Mouse (Mus musculus): ENCODE results near the gene Ugt1a8. TPM values are rescaled to one million over a fixed set of nuclear protein-coding genes. Genes with fewer than 3 reads are reported as not detected.
A peak's percentile ranks its signal among the peaks of the same experiment; 100 is the strongest.
"Not testable (repeated sequence)": the region's sequence is repeated elsewhere in the genome, so short reads cannot be mapped to it uniquely, and the experiment has no call there.

The Ugt1a8 gene
- polyA plus RNA-seq, 1 experiment from 2014 or later, result not detected

DNA sequence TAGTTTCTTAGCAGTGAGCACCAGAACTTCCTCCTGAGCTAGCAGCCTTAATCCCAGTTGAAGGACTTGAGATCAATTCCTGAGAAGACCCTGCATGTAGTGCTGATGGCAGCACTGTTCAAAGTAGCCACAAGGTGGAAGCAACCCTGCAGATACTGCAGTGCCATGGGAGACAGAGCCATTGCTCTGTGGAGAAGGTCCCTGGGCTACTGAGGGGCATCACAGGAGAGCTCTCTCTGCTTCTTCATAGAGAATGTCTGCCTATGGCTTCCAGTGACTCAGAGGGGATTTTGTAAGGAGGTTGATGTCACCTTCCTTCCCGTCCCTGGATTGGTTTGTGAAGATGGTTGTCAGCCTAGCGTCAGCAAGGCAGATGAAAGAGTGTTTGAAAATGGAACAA is 62.5 kb downstream of the Ugt1a8 start:
- H3K9me3 ChIP-seq; H3K27me3 ChIP-seq (replicated peaks; ENCODE audit: low read depth, poor library complexity, severe bottlenecking); H3K4me3 ChIP-seq; H3K36me3 ChIP-seq (replicated peaks); H3K4me1 ChIP-seq; H3K27ac ChIP-seq (replicated peaks): not testable (repeated sequence)
- WGBS, result 75% methylated on average over 2 of the region's 2 CpGs
- DNase-seq (ENCODE audit: low spot score), result peak; percentile 11

GRCm38 (mm10) chr1:88158430-88158829 is 70.8 kb downstream of the Ugt1a8 start:
- no peak overlapping the region for H3K27ac ChIP-seq (replicated peaks)
- no peaks in the 10 kb centered on the region for H3K27me3 ChIP-seq (replicated peaks; ENCODE audit: low read depth, poor library complexity, severe bottlenecking)
- no peak for DNase-seq (ENCODE audit: low spot score)
- WGBS, result 88% methylated on average over 2 of the region's 2 CpGs
- no peaks in the 10 kb centered on the region for H3K36me3 ChIP-seq (replicated peaks)
- H3K4me3 ChIP-seq, result no peak overlapping the region
- no peaks in the 10 kb centered on the region for H3K9me3 ChIP-seq
- no peaks in the 10 kb centered on the region for H3K4me1 ChIP-seq

DNA sequence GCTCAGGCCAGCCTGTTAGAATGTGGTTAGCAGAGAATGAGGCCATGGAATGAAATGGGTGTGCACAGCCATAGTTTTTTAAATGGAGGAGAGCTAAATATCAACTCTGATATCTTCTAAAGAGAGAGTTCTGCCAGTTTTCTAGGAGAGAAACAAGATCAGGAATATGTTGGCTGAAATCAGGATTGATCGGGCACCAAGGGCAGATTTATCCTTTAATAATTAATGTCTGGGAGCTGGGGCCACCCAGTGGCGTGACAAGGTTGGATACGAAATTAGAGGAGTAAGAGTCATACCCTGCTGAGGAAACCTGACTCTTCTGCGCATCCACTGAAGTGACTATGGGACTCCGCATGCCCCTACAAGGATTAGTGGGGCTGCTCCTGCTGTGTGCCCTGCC is 78.1 kb downstream of the Ugt1a8 start, which contains the start of gene Ugt1a5:
Gene Ugt1a5, plus strand, starts transcription at position 302 of the 400 bp plus-strand sequence.
- Histone ChIP-seq H3K27me3 (replicated peaks; ENCODE audit: low read depth, poor library complexity, severe bottlenecking) (no peaks in the 10 kb centered on the region), H3K36me3 (replicated peaks) (no peaks in the 10 kb centered on the region), H3K4me1 (no peaks in the 10 kb centered on the region), H3K4me3 (no peak within 1 kb of the TSS), H3K9me3 (no peaks in the 10 kb centered on the region), H3K27ac (replicated peaks) (no peak within 1 kb of the TSS)
- 79% methylated on average over 5 of the region's 5 CpGs for WGBS
- no peak for DNase-seq (ENCODE audit: low spot score)

DNA sequence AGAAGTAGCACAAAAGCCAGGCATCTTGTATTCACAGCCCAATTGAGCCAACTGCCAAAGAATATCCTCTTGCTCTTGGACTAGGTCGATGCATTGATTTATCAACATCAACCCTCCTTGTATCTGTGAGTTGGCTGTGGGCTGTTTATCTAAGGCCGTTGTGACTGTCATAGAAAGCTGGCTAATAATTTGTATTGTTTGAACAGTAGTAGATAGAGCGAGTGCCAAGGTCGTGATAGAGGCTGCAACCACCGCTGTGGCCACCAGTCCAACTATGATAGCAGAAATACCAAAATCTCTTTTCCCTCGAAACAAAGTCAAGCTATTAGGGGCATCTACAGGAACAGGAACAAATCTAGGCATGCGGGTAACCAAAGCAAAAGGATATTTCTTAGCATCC is 84.6 kb downstream of the Ugt1a8 start:
- not testable (repeated sequence) for H3K4me3 ChIP-seq; DNase-seq (ENCODE audit: low spot score); H3K4me1 ChIP-seq; H3K27ac ChIP-seq (replicated peaks); H3K36me3 ChIP-seq (replicated peaks); H3K27me3 ChIP-seq (replicated peaks; ENCODE audit: low read depth, poor library complexity, severe bottlenecking)
- peaks cover 18% of the 10 kb centered on the region for H3K9me3 ChIP-seq
- WGBS, result 84% methylated on average over 7 of the region's 7 CpGs

DNA sequence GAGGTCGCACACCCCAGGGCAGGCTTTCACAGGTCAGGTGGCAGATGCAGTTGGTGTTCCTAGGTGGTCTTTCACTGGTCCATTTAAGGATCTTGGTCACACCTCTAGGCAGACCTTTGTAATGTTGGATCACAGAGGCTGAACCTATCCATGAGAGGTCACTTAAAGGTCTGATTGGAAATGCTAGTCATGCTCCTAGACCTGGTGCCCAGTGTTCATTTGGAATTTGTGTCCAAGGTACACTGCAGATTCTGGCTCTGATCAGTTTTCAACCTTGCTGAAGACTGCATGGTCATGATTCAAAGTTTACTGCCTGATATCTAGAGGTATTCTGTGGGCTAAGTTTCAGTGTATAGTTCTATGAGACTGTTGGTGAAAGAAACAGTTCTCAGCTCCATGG is 92.0 kb downstream of the Ugt1a8 start:
- 88% methylated on average over 1 of the region's 1 CpGs for WGBS
- Histone ChIP-seq H3K4me3 (no peak overlapping the region), H3K36me3 (replicated peaks) (no peaks in the 10 kb centered on the region), H3K9me3 (peaks cover 24% of the 10 kb centered on the region), H3K4me1 (no peaks in the 10 kb centered on the region), H3K27ac (replicated peaks) (no peak overlapping the region), H3K27me3 (replicated peaks; ENCODE audit: low read depth, poor library complexity, severe bottlenecking) (no peaks in the 10 kb centered on the region)
- DNase-seq (ENCODE audit: low spot score), result no peak

GRCm38 (mm10) chr1:88186325-88186935 is 98.8 kb downstream of the Ugt1a8 start:
- no peaks in the 10 kb centered on the region for H3K9me3 ChIP-seq
- no peak overlapping the region for H3K4me3 ChIP-seq
- 86% methylated on average over 5 of the region's 5 CpGs for WGBS
- no peak overlapping the region for H3K27ac ChIP-seq (replicated peaks)
- no peaks in the 10 kb centered on the region for H3K4me1 ChIP-seq
- no peaks in the 10 kb centered on the region for H3K36me3 ChIP-seq (replicated peaks)
- H3K27me3 ChIP-seq (replicated peaks; ENCODE audit: low read depth, poor library complexity, severe bottlenecking), result no peaks in the 10 kb centered on the region
- DNase-seq (ENCODE audit: low spot score), result no peak

GRCm38 (mm10) chr1:88192136-88192535 is 104.5 kb downstream of the Ugt1a8 start:
- no peaks in the 10 kb centered on the region for H3K9me3 ChIP-seq
- no peak overlapping the region for H3K4me3 ChIP-seq
- H3K27me3 ChIP-seq (replicated peaks; ENCODE audit: low read depth, poor library complexity, severe bottlenecking), result no peaks in the 10 kb centered on the region
- WGBS, result 69% methylated on average over 3 of the region's 3 CpGs
- no peaks in the 10 kb centered on the region for H3K4me1 ChIP-seq
- H3K27ac ChIP-seq (replicated peaks), result no peak overlapping the region
- no peaks in the 10 kb centered on the region for H3K36me3 ChIP-seq (replicated peaks)
- no peak for DNase-seq (ENCODE audit: low spot score)

GRCm38 (mm10) chr1:88195687-88196086 is 108.1 kb downstream of the Ugt1a8 start:
- Histone ChIP-seq H3K4me3 (no peak overlapping the region), H3K36me3 (replicated peaks) (no peaks in the 10 kb centered on the region), H3K9me3 (no peaks in the 10 kb centered on the region), H3K4me1 (no peaks in the 10 kb centered on the region), H3K27ac (replicated peaks) (no peak overlapping the region), H3K27me3 (replicated peaks; ENCODE audit: low read depth, poor library complexity, severe bottlenecking) (no peaks in the 10 kb centered on the region)
- 94% methylated on average over 1 of the region's 1 CpGs for WGBS
- DNase-seq (ENCODE audit: low spot score), result no peak

GRCm38 (mm10) chr1:88197443-88197842 is 109.8 kb downstream of the Ugt1a8 start:
- H3K4me3 ChIP-seq, result no peak overlapping the region
- no peak overlapping the region for H3K27ac ChIP-seq (replicated peaks)
- H3K9me3 ChIP-seq, result no peaks in the 10 kb centered on the region
- H3K36me3 ChIP-seq (replicated peaks), result no peaks in the 10 kb centered on the region
- no peaks in the 10 kb centered on the region for H3K27me3 ChIP-seq (replicated peaks; ENCODE audit: low read depth, poor library complexity, severe bottlenecking)
- no peak for DNase-seq (ENCODE audit: low spot score)
- WGBS, result 81% methylated on average over 3 of the region's 3 CpGs
- no peaks in the 10 kb centered on the region for H3K4me1 ChIP-seq

GRCm38 (mm10) chr1:88199996-88200395 is 112.4 kb downstream of the Ugt1a8 start:
- H3K27me3 ChIP-seq (replicated peaks; ENCODE audit: low read depth, poor library complexity, severe bottlenecking), result peaks cover 6% of the 10 kb centered on the region; the same call in 1 of the 2 replicates
- peaks cover under 1% of the 10 kb centered on the region for H3K4me1 ChIP-seq
- DNase-seq (ENCODE audit: low spot score), result no peak
- no peak overlapping the region for H3K27ac ChIP-seq (replicated peaks)
- no peak overlapping the region for H3K4me3 ChIP-seq
- 70% methylated on average over 2 of the region's 2 CpGs for WGBS
- H3K9me3 ChIP-seq, result peaks cover 13% of the 10 kb centered on the region; the same call in 1 of the 2 replicates
- H3K36me3 ChIP-seq (replicated peaks), result 0 out of 2 replicates have a peak, but pooled peaks cover 3% of the 10 kb centered on the region

GRCm38 (mm10) chr1:88200456-88200855 is 112.8 kb downstream of the Ugt1a8 start, which contains the start of gene Ugt1a2:
Gene Ugt1a2, plus strand, starts transcription at chr1:88200601.
- peaks cover 14% of the 10 kb centered on the region; the same call in 1 of the 2 replicates for H3K9me3 ChIP-seq
- H3K27ac ChIP-seq (replicated peaks), result no peak within 1 kb of the TSS
- 0 out of 2 replicates have a peak, but pooled peaks cover 3% of the 10 kb centered on the region for H3K36me3 ChIP-seq (replicated peaks)
- H3K4me1 ChIP-seq, result peaks cover 5% of the 10 kb centered on the region
- H3K4me3 ChIP-seq, result no peak within 1 kb of the TSS
- no peak for DNase-seq (ENCODE audit: low spot score)
- 83% methylated on average over 7 of the region's 7 CpGs for WGBS
- H3K27me3 ChIP-seq (replicated peaks; ENCODE audit: low read depth, poor library complexity, severe bottlenecking), result peaks cover 7% of the 10 kb centered on the region; the same call in 1 of the 2 replicates

- Histone ChIP-seq H3K4me3 (peak within 1 kb of the TSS; percentile 67), H3K27me3 (replicated peaks; ENCODE audit: low read depth, poor library complexity, severe bottlenecking) (peaks cover 15% of the 10 kb centered on the region), H3K4me1 (peaks cover 8% of the 10 kb centered on the region), H3K36me3 (replicated peaks) (0 out of 2 replicates have a peak, but pooled peaks cover 3% of the 10 kb centered on the region), H3K27ac (replicated peaks) (peak within 1 kb of the TSS; percentile 91), H3K9me3 (peaks cover 17% of the 10 kb centered on the region)
- DNase-seq (ENCODE audit: low spot score), result peak; percentile 90
- WGBS, result 7% methylated on average over 62 of the region's 62 CpGs
These were observed 117.8 kb downstream of the Ugt1a8 start, which contains the start of gene Dnajb3 for GRCm38 (mm10) chr1:88205294-88205922. Gene Dnajb3, minus strand, starts transcription at chr1:88205782.

All from embryonic facial prominence, embryonic 10.5 days (tissue).